Mouse (Mus musculus) limb, embryonic 12.5 days (tissue): ENCODE measurements around the gene Tppp2. TPM values are rescaled to one million over a fixed set of nuclear protein-coding genes. Genes with fewer than 3 reads are reported as not detected.

Experiments
- ATAC-seq: fragments of 200-750 bp; cut with Nextera tagmentation; 2 replicates; pipeline ENCODE4 v1.8.0; 2017; ENCODE audit warnings: low read depth, moderate TSS enrichment; ENCODE audit not compliant: insufficient number of reproducible peaks, insufficient read depth, low FRiP score, low TSS enrichment
- H3K27ac ChIP-seq: fragments of 300-500 bp; sonication (generic); 2 replicates; pipeline ENCODE4 v1.5.1; 2016; ENCODE audit warnings: mild to moderate bottlenecking, moderate library complexity
- H3K27me3 ChIP-seq: fragments of 300-500 bp; sonication (generic); 2 replicates; pipeline ENCODE4 v1.6.1; 2016; ENCODE audit warnings: mild to moderate bottlenecking, moderate library complexity
- H3K36me3 ChIP-seq: fragments of 300-500 bp; sonication (generic); 2 replicates; pipeline ENCODE4 v1.6.1; 2016; ENCODE audit warnings: mild to moderate bottlenecking, moderate library complexity
- H3K4me1 ChIP-seq: fragments of 300-500 bp; sonication (generic); replicated peaks from 2 replicates; pipeline ENCODE4 v1.6.1; 2016
- H3K4me2 ChIP-seq: fragments of 300-500 bp; sonication (generic); 2 replicates; pipeline ENCODE4 v1.6.1; 2016; ENCODE audit warnings: mild to moderate bottlenecking, moderate library complexity
- H3K4me3 ChIP-seq: fragments of 300-500 bp; sonication (generic); replicated peaks from 2 replicates; pipeline ENCODE4 v1.5.1; 2016; ENCODE audit warnings: mild to moderate bottlenecking
- H3K9ac ChIP-seq: fragments of 300-500 bp; sonication (generic); replicated peaks from 2 replicates; pipeline ENCODE4 v1.6.1; 2016; ENCODE audit warnings: mild to moderate bottlenecking, moderate library complexity
- H3K9me3 ChIP-seq: fragments of 300-500 bp; sonication (generic); 2 replicates; pipeline ENCODE4 v1.6.1; 2016; ENCODE audit warnings: mild to moderate bottlenecking, moderate library complexity
- WGBS: fragments of 180-500 bp; shearing (Covaris S2); methylation state at CpG from one replicate; pipeline ENCODE4 v1.1.7; 2016; 5-methylcytosine and 5-hydroxymethylcytosine counted together
- polyA plus RNA-seq: library from polyadenylated mRNA; unstranded; fragments of >200 nt; fragmentation: Nextera tagmentation; extraction: Ambion mirVana; gene quantifications from 2 replicates; pipeline ENCODE4 v1.2.1, GENCODE M21; 2016

Gene Tppp2
- polyA plus RNA-seq, 1 experiment from 2014 or later = not detected

DNA sequence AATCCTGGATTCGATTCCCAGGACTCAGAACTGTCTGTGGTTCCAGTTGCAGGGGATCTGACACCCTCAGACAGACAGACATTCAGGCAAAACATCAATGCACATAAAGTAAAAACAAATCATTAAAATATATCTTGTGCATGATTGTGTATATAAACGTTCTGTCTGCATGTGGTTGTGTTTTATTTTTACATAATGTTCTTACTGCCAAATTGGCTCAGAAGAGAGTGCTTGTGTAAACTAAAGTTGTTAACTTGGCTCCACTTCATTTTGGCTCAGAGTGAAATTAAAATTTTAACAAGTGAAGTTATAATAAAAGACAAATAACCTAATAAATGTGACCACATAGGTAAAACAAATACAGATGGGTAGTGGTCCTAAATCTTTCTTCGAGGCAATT is 49.2 kb downstream of the Tppp2 start:
- Histone ChIP-seq H3K36me3 (no peaks in the 10 kb centered on the region), H3K4me2 (no peak overlapping the region), H3K27ac (no peak overlapping the region), H3K27me3 (no peaks in the 10 kb centered on the region), H3K4me3 (no peak overlapping the region), H3K9me3 (no peaks in the 10 kb centered on the region), H3K9ac (no peak overlapping the region), H3K4me1 (no peaks in the 10 kb centered on the region)
- 82% methylated on average over 3 of the region's 3 CpGs for WGBS
- ATAC-seq = no peak

Other genes with a start within 250 kb of the Tppp2 start
- gene Gm17079, start 223.0 kb upstream of the Tppp2 start, polyA plus RNA-seq = not detected in 2 replicates
- gene Gm5800, start 201.2 kb upstream of the Tppp2 start, polyA plus RNA-seq = not detected in 2 replicates
- not detected in 2 replicates for gene Ang4, start 144.8 kb upstream of the Tppp2 start, polyA plus RNA-seq
- not detected in 2 replicates for gene AY358078, start 118.4 kb upstream of the Tppp2 start, polyA plus RNA-seq
- gene Ear6, start 64.7 kb upstream of the Tppp2 start, polyA plus RNA-seq = not detected in 2 replicates
- gene Mettl17, start 33.6 kb upstream of the Tppp2 start, polyA plus RNA-seq = 59.9 and 64.0 TPM in 2 replicates
- 0.48 and 0.74 TPM in 2 replicates for gene Slc39a2, start 25.5 kb upstream of the Tppp2 start, polyA plus RNA-seq
- gene Ndrg2, start 4.3 kb upstream of the Tppp2 start, polyA plus RNA-seq = 35.4 and 35.7 TPM in 2 replicates
- not detected in 2 replicates for gene Rnase13, start 4.3 kb downstream of the Tppp2 start, polyA plus RNA-seq
- gene Arhgef40, start 66.3 kb downstream of the Tppp2 start, polyA plus RNA-seq = 241 and 253 TPM in 2 replicates
- 1.00 and 1.2 TPM in 2 replicates for gene Tmem253, start 97.2 kb downstream of the Tppp2 start, polyA plus RNA-seq
- 51.7 and 60.9 TPM in 2 replicates for gene Zfp219, start 102.3 kb downstream of the Tppp2 start, polyA plus RNA-seq
- gene Olfr221, start 124.0 kb downstream of the Tppp2 start, polyA plus RNA-seq = not detected in 2 replicates
- gene Hnrnpc, start 185.6 kb downstream of the Tppp2 start, polyA plus RNA-seq = 852 and 869 TPM in 2 replicates
- 72.7 and 84.1 TPM in 2 replicates for gene Rpgrip1, start 192.3 kb downstream of the Tppp2 start, polyA plus RNA-seq